Mouse (Mus musculus): ENCODE data around the gene Dgcr2. TPM values are rescaled to one million over a fixed set of nuclear protein-coding genes. Genes with fewer than 3 reads are reported as not detected.

The Dgcr2 gene
- 54.6 TPM for polyA plus RNA-seq (2014; fragmentation: Illumina TruSeq; extraction: RNeasy Lipid Tissue Mini Kit (QIAGEN cat#74804); ENCODE audit: low read depth, low replicate concordance)

GRCm38 (mm10) chr16:17898462-17898861 lies at the start of gene Dgcr2, which contains the start of gene Tssk2:
Gene Dgcr2, minus strand, starts transcription at chr16:17898562.
Gene Tssk2, plus strand, starts transcription at chr16:17898637.

GRCm38 (mm10) chr16:17928087-17928580 lies 29.8 kb upstream of the Dgcr2 start, which contains the start of gene Slc25a1:
Gene Slc25a1, minus strand, starts transcription at chr16:17928219.

GRCm38 (mm10) chr16:17914307-17915249 lies 16.2 kb upstream of the Dgcr2 start, which contains the start of gene Gsc2:
Gene Gsc2, minus strand, starts transcription at chr16:17915059.

GRCm38 (mm10) chr16:17911052-17911595 lies 12.8 kb upstream of the Dgcr2 start, which contains the start of gene Ess2:
Gene Ess2, minus strand, starts transcription at chr16:17911348.

GRCm38 (mm10) chr16:17893923-17894322 lies 4.4 kb downstream of the Dgcr2 start, which contains the start of gene Tssk1:
Gene Tssk1, plus strand, starts transcription at chr16:17894223.

GRCm38 (mm10) chr16:17891567-17891959 lies 6.8 kb downstream of the Dgcr2 start, which contains the start of gene Gm20518:
Gene Gm20518, minus strand, starts transcription at chr16:17891671.

GRCm38 (mm10) chr16:17838051-17838450 lies 60.3 kb downstream of the Dgcr2 start, which contains the start of gene Car15:
Gene Car15, minus strand, starts transcription at chr16:17838364.

GRCm38 (mm10) chr16:17832821-17833220 lies 65.5 kb downstream of the Dgcr2 start, which contains the start of gene B830017H08Rik:
Gene B830017H08Rik, plus strand, starts transcription at chr16:17833121.

GRCm38 (mm10) chr16:17796971-17797811 lies 101.2 kb downstream of the Dgcr2 start, which contains the start of gene Scarf2:
Gene Scarf2, plus strand, starts transcription at chr16:17797282.

Other genes with a start within 250 kb of the Dgcr2 start
- gene Med15, start 165.7 kb downstream of the Dgcr2 start, polyA plus RNA-seq (2014; fragmentation: Illumina TruSeq; extraction: RNeasy Lipid Tissue Mini Kit (QIAGEN cat#74804); ENCODE audit: low read depth, low replicate concordance), result 54.6 TPM
- gene Klhl22, start 138.9 kb downstream of the Dgcr2 start, polyA plus RNA-seq (2014; fragmentation: Illumina TruSeq; extraction: RNeasy Lipid Tissue Mini Kit (QIAGEN cat#74804); ENCODE audit: low read depth, low replicate concordance), result 31.0 TPM
- gene Scarf2, start 101.3 kb downstream of the Dgcr2 start, polyA plus RNA-seq (2014; fragmentation: Illumina TruSeq; extraction: RNeasy Lipid Tissue Mini Kit (QIAGEN cat#74804); ENCODE audit: low read depth, low replicate concordance), result 11.8 TPM
- not detected for gene B830017H08Rik, start 65.4 kb downstream of the Dgcr2 start, polyA plus RNA-seq (2014; fragmentation: Illumina TruSeq; extraction: RNeasy Lipid Tissue Mini Kit (QIAGEN cat#74804); ENCODE audit: low read depth, low replicate concordance)
- 1.2 TPM for gene Car15, start 60.2 kb downstream of the Dgcr2 start, polyA plus RNA-seq (2014; fragmentation: Illumina TruSeq; extraction: RNeasy Lipid Tissue Mini Kit (QIAGEN cat#74804); ENCODE audit: low read depth, low replicate concordance)
- 0.40 TPM for gene Gm20518, start 6.9 kb downstream of the Dgcr2 start, polyA plus RNA-seq (2014; fragmentation: Illumina TruSeq; extraction: RNeasy Lipid Tissue Mini Kit (QIAGEN cat#74804); ENCODE audit: low read depth, low replicate concordance)
- 2.1 TPM for gene Tssk1, start 4.3 kb downstream of the Dgcr2 start, polyA plus RNA-seq (2014; fragmentation: Illumina TruSeq; extraction: RNeasy Lipid Tissue Mini Kit (QIAGEN cat#74804); ENCODE audit: low read depth, low replicate concordance)
- 11.3 TPM for gene Tssk2, start 75 bp upstream of the Dgcr2 start, polyA plus RNA-seq (2014; fragmentation: Illumina TruSeq; extraction: RNeasy Lipid Tissue Mini Kit (QIAGEN cat#74804); ENCODE audit: low read depth, low replicate concordance)
- 21.2 TPM for gene Ess2, start 12.8 kb upstream of the Dgcr2 start, polyA plus RNA-seq (2014; fragmentation: Illumina TruSeq; extraction: RNeasy Lipid Tissue Mini Kit (QIAGEN cat#74804); ENCODE audit: low read depth, low replicate concordance)
- gene Gsc2, start 16.5 kb upstream of the Dgcr2 start, polyA plus RNA-seq (2014; fragmentation: Illumina TruSeq; extraction: RNeasy Lipid Tissue Mini Kit (QIAGEN cat#74804); ENCODE audit: low read depth, low replicate concordance), result not detected
- 152 TPM for gene Slc25a1, start 29.7 kb upstream of the Dgcr2 start, polyA plus RNA-seq (2014; fragmentation: Illumina TruSeq; extraction: RNeasy Lipid Tissue Mini Kit (QIAGEN cat#74804); ENCODE audit: low read depth, low replicate concordance)
- gene Vpreb2, start 81.9 kb upstream of the Dgcr2 start, polyA plus RNA-seq (2014; fragmentation: Illumina TruSeq; extraction: RNeasy Lipid Tissue Mini Kit (QIAGEN cat#74804); ENCODE audit: low read depth, low replicate concordance), result not detected
- gene Dgcr6, start 154.3 kb upstream of the Dgcr2 start, polyA plus RNA-seq (2014; fragmentation: Illumina TruSeq; extraction: RNeasy Lipid Tissue Mini Kit (QIAGEN cat#74804); ENCODE audit: low read depth, low replicate concordance), result 68.8 TPM
- 54.2 TPM for gene Prodh, start 191.6 kb upstream of the Dgcr2 start, polyA plus RNA-seq (2014; fragmentation: Illumina TruSeq; extraction: RNeasy Lipid Tissue Mini Kit (QIAGEN cat#74804); ENCODE audit: low read depth, low replicate concordance)
- 1.4 TPM for gene Rtn4r, start 229.1 kb upstream of the Dgcr2 start, polyA plus RNA-seq (2014; fragmentation: Illumina TruSeq; extraction: RNeasy Lipid Tissue Mini Kit (QIAGEN cat#74804); ENCODE audit: low read depth, low replicate concordance)

Measured in adipose tissue, adult 10 weeks (tissue).